Mouse (Mus musculus): ENCODE results near the gene Ofcc1. TPM values are rescaled to one million over a fixed set of nuclear protein-coding genes. Genes with fewer than 3 reads are reported as not detected.

Gene Ofcc1
- total and polyA plus RNA-seq, 3 experiments: 0.27 TPM; not detected in 2

DNA sequence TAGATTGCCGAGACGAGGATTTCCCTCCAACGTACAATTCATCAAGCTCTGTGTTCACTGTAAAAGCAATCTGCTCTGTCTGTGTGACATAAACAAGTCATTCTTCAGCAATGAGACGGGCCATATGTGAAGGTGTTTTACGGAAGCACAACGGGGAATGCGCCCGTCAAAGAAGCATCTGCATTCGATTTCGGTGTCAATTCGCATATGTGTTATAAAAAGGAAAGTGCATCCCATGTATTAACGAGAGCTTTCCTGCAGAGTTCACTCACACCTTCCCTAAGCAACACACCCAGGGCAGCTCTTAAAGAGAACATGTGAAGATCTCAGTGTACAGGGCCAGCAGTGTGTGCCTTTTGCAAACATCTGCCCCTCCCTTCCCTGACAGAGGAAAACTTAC is 225.6 kb downstream of the Ofcc1 start:
- TF ChIP-seq GATA2 (IDR thresholded peaks at IDR 0.05; ENCODE audit: borderline replicate concordance, low read depth, low read length) (no peak), TAL1 (conservative IDR thresholded peaks at IDR 0.05; ENCODE audit: low read depth, low read length) (no peak), GATA1 (IDR thresholded peaks at IDR 0.05; ENCODE audit: borderline replicate concordance, low read length) (no peak), CTCF (IDR thresholded peaks at IDR 0.05; ENCODE audit: low read depth, low read length) (no peak), POLR2AphosphoS5 (IDR thresholded peaks at IDR 0.05; ENCODE audit: insufficient replicate concordance, low read depth, low read length) (no peak)

GRCm38 (mm10) chr13:40123868-40124267 is 237.4 kb downstream of the Ofcc1 start:
- ATAC-seq (ENCODE audit: extremely low read depth, insufficient number of reproducible peaks, low FRiP score, poor library complexity, severe bottlenecking): no peak
- no peak for TF ChIP-seq GATA1 (IDR thresholded peaks at IDR 0.05; ENCODE audit: borderline replicate concordance, low read length)
- no peak for TF ChIP-seq TAL1 (conservative IDR thresholded peaks at IDR 0.05; ENCODE audit: low read depth, low read length)
- no peak for TF ChIP-seq POLR2AphosphoS5 (IDR thresholded peaks at IDR 0.05; ENCODE audit: insufficient replicate concordance, low read depth, low read length)
- no peak for TF ChIP-seq GATA2 (IDR thresholded peaks at IDR 0.05; ENCODE audit: borderline replicate concordance, low read depth, low read length)
- no peak for TF ChIP-seq CTCF (IDR thresholded peaks at IDR 0.05; ENCODE audit: low read depth, low read length)
- Histone ChIP-seq H3K9me3 (replicated peaks) (peaks cover 17% of the 10 kb centered on the region), H3K4me1 (ENCODE audit: insufficient read depth, low read depth, low read length) (no peaks in the 10 kb centered on the region), H3K27me3 (ENCODE audit: insufficient read depth, low read length) (no peaks in the 10 kb centered on the region), H3K36me3 (replicated peaks) (no peaks in the 10 kb centered on the region), H3K4me3 (ENCODE audit: low read depth, low read length) (no peak overlapping the region)
- DNase-seq (ENCODE audit: low spot score): no peak

More for the DNA sequence above, 225.6 kb downstream of the Ofcc1 start:
- Histone ChIP-seq H3K9me3 (replicated peaks) (peaks cover 7% of the 10 kb centered on the region; the same call in 1 of the 2 replicates), H3K4me1 (ENCODE audit: insufficient read depth, low read depth, low read length) (no peaks in the 10 kb centered on the region), H3K36me3 (replicated peaks) (no peaks in the 10 kb centered on the region), H3K4me3 (ENCODE audit: low read depth, low read length) (no peak overlapping the region), H3K27me3 (ENCODE audit: insufficient read depth, low read length) (no peaks in the 10 kb centered on the region)
- no peak for DNase-seq (ENCODE audit: low spot score)
- ATAC-seq (ENCODE audit: extremely low read depth, insufficient number of reproducible peaks, low FRiP score, poor library complexity, severe bottlenecking): no peak

DNA sequence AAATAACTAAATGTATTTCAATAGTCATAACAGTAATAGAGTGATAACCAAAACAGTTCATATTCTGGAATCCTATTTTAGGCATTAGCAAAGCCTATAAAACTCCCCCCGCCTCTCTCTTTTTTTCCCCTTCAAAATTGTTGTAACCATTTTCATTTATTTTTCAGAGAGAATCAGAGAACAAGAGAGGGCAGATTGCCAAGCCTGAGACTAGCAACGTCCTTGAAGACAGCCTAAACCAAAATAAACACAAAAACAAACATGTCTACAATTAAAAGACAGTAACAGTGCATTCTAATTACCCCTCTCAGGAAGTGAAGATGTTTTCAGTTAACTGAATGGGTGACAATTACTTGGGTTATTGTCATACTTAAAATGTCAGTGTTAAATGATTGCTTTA is 248.9 kb downstream of the Ofcc1 start:
- no peak for DNase-seq (ENCODE audit: low spot score)
- Histone ChIP-seq H3K36me3 (replicated peaks) (no peaks in the 10 kb centered on the region), H3K27me3 (ENCODE audit: insufficient read depth, low read length) (no peaks in the 10 kb centered on the region), H3K9me3 (replicated peaks) (peaks cover 12% of the 10 kb centered on the region), H3K4me1 (ENCODE audit: insufficient read depth, low read depth, low read length) (no peaks in the 10 kb centered on the region), H3K4me3 (ENCODE audit: low read depth, low read length) (no peak overlapping the region)
- no peak for ATAC-seq (ENCODE audit: extremely low read depth, insufficient number of reproducible peaks, low FRiP score, poor library complexity, severe bottlenecking)
- TF ChIP-seq POLR2AphosphoS5 (IDR thresholded peaks at IDR 0.05; ENCODE audit: insufficient replicate concordance, low read depth, low read length) (no peak), CTCF (IDR thresholded peaks at IDR 0.05; ENCODE audit: low read depth, low read length) (no peak), GATA1 (IDR thresholded peaks at IDR 0.05; ENCODE audit: borderline replicate concordance, low read length) (no peak), GATA2 (IDR thresholded peaks at IDR 0.05; ENCODE audit: borderline replicate concordance, low read depth, low read length) (no peak), TAL1 (conservative IDR thresholded peaks at IDR 0.05; ENCODE audit: low read depth, low read length) (no peak)

DNA sequence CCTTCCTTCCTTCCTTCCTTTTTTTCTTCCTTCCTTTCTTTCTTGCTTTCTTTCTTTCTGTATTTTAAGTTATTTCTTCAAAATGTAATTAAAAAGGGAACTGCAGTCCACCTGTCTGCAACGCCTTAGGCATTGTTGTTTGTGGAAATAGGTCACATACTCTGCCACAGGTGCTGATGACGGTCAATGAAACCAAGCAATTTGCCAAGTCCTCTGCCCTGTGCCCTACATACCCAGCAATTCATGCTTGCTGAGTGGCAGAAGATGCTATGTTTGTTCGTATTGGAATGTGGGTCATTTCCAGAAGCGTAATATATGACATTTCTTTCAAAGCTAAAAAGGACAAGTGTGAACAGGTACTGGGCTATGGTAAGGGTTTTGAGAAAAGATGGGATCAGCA is 285.0 kb downstream of the Ofcc1 start:
- H3K9me3 ChIP-seq (replicated peaks): peaks cover 12% of the 10 kb centered on the region; the same call in 1 of the 2 replicates
- H3K36me3 ChIP-seq (replicated peaks): no peaks in the 10 kb centered on the region
- H3K4me1 ChIP-seq (ENCODE audit: insufficient read depth, low read depth, low read length): no peaks in the 10 kb centered on the region
- TF ChIP-seq POLR2AphosphoS5 (IDR thresholded peaks at IDR 0.05; ENCODE audit: insufficient replicate concordance, low read depth, low read length): no peak
- no peak for TF ChIP-seq GATA2 (IDR thresholded peaks at IDR 0.05; ENCODE audit: borderline replicate concordance, low read depth, low read length)
- TF ChIP-seq CTCF (IDR thresholded peaks at IDR 0.05; ENCODE audit: low read depth, low read length): no peak
- ATAC-seq (ENCODE audit: extremely low read depth, insufficient number of reproducible peaks, low FRiP score, poor library complexity, severe bottlenecking) (no peak), DNase-seq (ENCODE audit: low spot score) (no peak)
- H3K27me3 ChIP-seq (ENCODE audit: insufficient read depth, low read length): no peaks in the 10 kb centered on the region
- H3K4me3 ChIP-seq (ENCODE audit: low read depth, low read length): no peak overlapping the region

- ATAC-seq (ENCODE audit: extremely low read depth, insufficient number of reproducible peaks, low FRiP score, poor library complexity, severe bottlenecking): no peak
- Histone ChIP-seq H3K36me3 (replicated peaks) (no peaks in the 10 kb centered on the region), H3K27me3 (ENCODE audit: insufficient read depth, low read length) (no peaks in the 10 kb centered on the region), H3K4me3 (ENCODE audit: low read depth, low read length) (no peak overlapping the region), H3K9me3 (replicated peaks) (peaks cover 12% of the 10 kb centered on the region; the same call in 1 of the 2 replicates), H3K4me1 (ENCODE audit: insufficient read depth, low read depth, low read length) (no peaks in the 10 kb centered on the region)
- TF ChIP-seq GATA2 (IDR thresholded peaks at IDR 0.05; ENCODE audit: borderline replicate concordance, low read depth, low read length) (no peak), CTCF (IDR thresholded peaks at IDR 0.05; ENCODE audit: low read depth, low read length) (no peak), GATA1 (IDR thresholded peaks at IDR 0.05; ENCODE audit: borderline replicate concordance, low read length) (no peak), TAL1 (conservative IDR thresholded peaks at IDR 0.05; ENCODE audit: low read depth, low read length) (no peak), POLR2AphosphoS5 (IDR thresholded peaks at IDR 0.05; ENCODE audit: insufficient replicate concordance, low read depth, low read length) (no peak)
- no peak for DNase-seq (ENCODE audit: low spot score)
Measured at GRCm38 (mm10) chr13:40074850-40075416, 286.3 kb downstream of the Ofcc1 start.

- H3K36me3 ChIP-seq (replicated peaks): no peaks in the 10 kb centered on the region
- peaks cover 4% of the 10 kb centered on the region; the same call in 1 of the 2 replicates for H3K9me3 ChIP-seq (replicated peaks)
- no peak overlapping the region for H3K4me3 ChIP-seq (ENCODE audit: low read depth, low read length)
- DNase-seq (ENCODE audit: low spot score) (no peak), ATAC-seq (ENCODE audit: extremely low read depth, insufficient number of reproducible peaks, low FRiP score, poor library complexity, severe bottlenecking) (no peak)
- TF ChIP-seq GATA1 (IDR thresholded peaks at IDR 0.05; ENCODE audit: borderline replicate concordance, low read length) (no peak), CTCF (IDR thresholded peaks at IDR 0.05; ENCODE audit: low read depth, low read length) (no peak), GATA2 (IDR thresholded peaks at IDR 0.05; ENCODE audit: borderline replicate concordance, low read depth, low read length) (no peak), POLR2AphosphoS5 (IDR thresholded peaks at IDR 0.05; ENCODE audit: insufficient replicate concordance, low read depth, low read length) (no peak), TAL1 (conservative IDR thresholded peaks at IDR 0.05; ENCODE audit: low read depth, low read length) (no peak)
- H3K4me1 ChIP-seq (ENCODE audit: insufficient read depth, low read depth, low read length): no peaks in the 10 kb centered on the region
- no peaks in the 10 kb centered on the region for H3K27me3 ChIP-seq (ENCODE audit: insufficient read depth, low read length)
Measured at GRCm38 (mm10) chr13:40070004-40070403, 291.2 kb downstream of the Ofcc1 start.

Data from G1E (cell line).